Mouse (Mus musculus) liver (tissue): ENCODE measurements around the gene Slc51a.

Experiments used
- DNase-seq: peaks from one replicate; pipeline ENCODE4 v3.0.0-alpha.2; 2020; ENCODE audit warnings: mixed read lengths

Slc51a gene

GRCm38 (mm10) chr16:32427506-32427905 is 60.2 kb downstream of the Slc51a start:
- DNase-seq = no peak
